Comparison of ENCODE assay signal across 25 mouse cellular contexts in the genomic region with DNA sequence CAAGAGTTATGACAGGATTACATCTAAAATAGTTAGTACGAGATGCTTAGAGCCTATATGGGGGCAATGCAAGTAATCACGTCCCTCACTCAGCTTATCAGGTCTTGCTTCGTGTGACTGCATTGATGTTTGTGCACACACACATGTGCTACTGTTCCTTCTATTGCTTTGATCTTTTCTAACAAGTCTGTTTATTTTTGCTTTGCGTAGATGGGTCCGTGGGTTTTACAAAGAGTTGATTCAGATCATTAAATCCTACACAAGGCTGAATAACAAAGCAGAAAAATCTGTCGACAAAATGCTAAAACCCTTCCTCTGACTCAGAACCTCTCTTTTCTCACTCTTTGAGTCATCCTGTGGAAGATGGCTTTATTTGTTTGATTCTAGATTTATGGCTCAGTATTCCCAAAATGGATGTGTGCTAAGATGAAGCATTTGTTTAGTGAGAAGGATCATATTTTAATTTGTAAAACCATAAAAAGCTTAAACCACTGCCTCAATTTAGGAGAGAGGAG.
A peak's percentile ranks its signal among the peaks of the same experiment; 100 is the strongest.
DNase-seq lines count a peak whose midpoint lies in the region; ATAC-seq and TF ChIP-seq lines count a peak whose summit lies in the region.
"Had no signal": no experiment of that assay in that cellular context is flagged by ENCODE, and none has a peak within 500 bp of the region (broad histone marks: within the 10 kb centered on the region; RNA-seq: fewer than 3 reads in every experiment).

No protein-coding gene starts in this region.

- no peaks in the 10 kb centered on the region for H3K36me3 ChIP-seq in C2C12 (ENCODE audit: control insufficient read depth, insufficient read depth)
- H3K36me3 ChIP-seq in midbrain, embryonic 15.5 days (replicated peaks): no peaks in the 10 kb centered on the region
- H3K36me3 ChIP-seq: heart, embryonic 15.5 days; limb, embryonic 10.5 days; neural tube, embryonic 15.5 days; stomach, embryonic 15.5 days had no signal

- no peak overlapping the region for H3ac ChIP-seq in C2C12 (ENCODE audit: control insufficient read depth, insufficient read length, low read depth)

- H3K4me2 ChIP-seq in midbrain, embryonic 15.5 days: no peak overlapping the region
- H3K4me2 ChIP-seq: heart, embryonic 15.5 days; hindbrain, embryonic 14.5 days; neural tube, embryonic 15.5 days; stomach, embryonic 15.5 days had no signal

- no peak for TF ChIP-seq CTCF in C2C12 (IDR thresholded peaks at IDR 0.05; ENCODE audit: control insufficient read depth, insufficient read depth, insufficient read length)

- ATAC-seq in midbrain, embryonic 15.5 days (replicated peaks): no peak
- ATAC-seq: activated CD4-positive, CD25-positive, alpha-beta regulatory T cell, adult 4 months; forebrain, embryonic 16.5 days; inflammation-experienced regulatory T-cells, adult 6 months; midbrain, embryonic 16.5 days had no signal

- H3K27me3 ChIP-seq in C2C12 (ENCODE audit: control insufficient read depth, insufficient read depth, insufficient read length): no peaks in the 10 kb centered on the region
- H3K27me3 ChIP-seq in midbrain, embryonic 15.5 days (replicated peaks): no peaks in the 10 kb centered on the region
- H3K27me3 ChIP-seq: heart, embryonic 15.5 days; neural tube, embryonic 15.5 days; stomach, embryonic 15.5 days had no signal

- no peaks in the 10 kb centered on the region for H3K79me2 ChIP-seq in C2C12 (ENCODE audit: control insufficient read depth, insufficient read depth)

- no peak overlapping the region for H3K27ac ChIP-seq in midbrain, embryonic 15.5 days
- H3K27ac ChIP-seq: gastrocnemius, adult 2 months; heart, embryonic 15.5 days; hindbrain, embryonic 14.5 days; limb, embryonic 10.5 days; neural tube, embryonic 15.5 days; stomach, embryonic 15.5 days had no signal

- H3K9me3 ChIP-seq in midbrain, embryonic 15.5 days: no peaks in the 10 kb centered on the region
- H3K9me3 ChIP-seq: heart, embryonic 15.5 days; limb, embryonic 10.5 days; neural tube, embryonic 15.5 days; stomach, embryonic 15.5 days had no signal

- 57% methylated on average over 6 of the region's 6 CpGs for WGBS in midbrain, embryonic 15.5 days

- no peaks in the 10 kb centered on the region for H3K79me3 ChIP-seq in C2C12 (ENCODE audit: low read depth)

- H3K4me3 ChIP-seq in C2C12 (ENCODE audit: insufficient read depth, poor library complexity, severe bottlenecking): no peak overlapping the region
- H3K4me3 ChIP-seq in midbrain, embryonic 15.5 days: no peak overlapping the region
- H3K4me3 ChIP-seq: gastrocnemius, adult 2 months; heart, embryonic 15.5 days; limb, embryonic 10.5 days; neural tube, embryonic 15.5 days; stomach, embryonic 15.5 days had no signal

- no peaks in the 10 kb centered on the region for H3K4me1 ChIP-seq in midbrain, embryonic 15.5 days
- H3K4me1 ChIP-seq: heart, embryonic 15.5 days; limb, embryonic 10.5 days; neural tube, embryonic 15.5 days; stomach, embryonic 15.5 days had no signal

- peak; percentile 28 for DNase-seq in layer of hippocampus, adult 11-12 months (ENCODE audit: low spot score)
- no peak for DNase-seq in layer of hippocampus, postnatal 25 days (ENCODE audit: extremely low spot score in 1 of 2, low spot score in 1 of 2)
- DNase-seq in layer of hippocampus, adult 8-10 months (ENCODE audit: low spot score in 2 of 2): peak; percentile 9 to 35
- DNase-seq in left cerebral cortex, postnatal 14 days (ENCODE audit: low spot score in 2 of 2): peak; percentile 7 to 25
- no peak for DNase-seq in thymus, postnatal 36 days
- no peak for DNase-seq in ovary, postnatal 10 days (ENCODE audit: low spot score)
- DNase-seq: adrenal gland, adult 8-10 months; B cell, adult 2 months; cerebellum, adult 18-20 months; gastrocnemius, adult 2 months; heart, postnatal 4 days; kidney, adult 18-20 months; lung, postnatal 4 days; thymus, adult 18-20 months had no signal

- H3K9ac ChIP-seq in midbrain, embryonic 15.5 days: no peak overlapping the region
- H3K9ac ChIP-seq: heart, embryonic 15.5 days; hindbrain, embryonic 14.5 days; neural tube, embryonic 15.5 days; stomach, embryonic 15.5 days had no signal

- intact Hi-C loops in left cerebral cortex, postnatal 14 days (cut with DNase I): no loop called here

TF ChIP-seq in C2C12, 6 proteins besides CTCF, POLR2A, EP300 and RAD21:
- TF ChIP-seq MYOD1 (IDR thresholded peaks at IDR 0.05; ENCODE audit: control insufficient read depth, insufficient read length, low read depth) (no peak), FOSL1 (IDR thresholded peaks at IDR 0.05; ENCODE audit: insufficient read depth, low read length, poor library complexity, severe bottlenecking) (peak; percentile 57), USF1 (IDR thresholded peaks at IDR 0.05; ENCODE audit: low read depth) (no peak), CEBPB (IDR thresholded peaks at IDR 0.05; ENCODE audit: low read depth) (no peak), MAX (IDR thresholded peaks at IDR 0.05) (peak; percentile 24), MYOG (IDR thresholded peaks at IDR 0.05; ENCODE audit: control insufficient read depth, extremely low read depth, insufficient read length) (no peak)

Comparison
In these comparisons a context has a peak if more than half of its experiments do, and no peak if none do; other contexts are left out.
1. DNase-seq: peak in layer of hippocampus, adult 11-12 months (single experiment), layer of hippocampus, adult 8-10 months (2 of 2) and left cerebral cortex, postnatal 14 days (2 of 2); none in layer of hippocampus, postnatal 25 days (0 of 2), thymus, postnatal 36 days (0 of 2) and ovary, postnatal 10 days (single experiment).